Comparison of ENCODE assay signal across 24 mouse cellular contexts in the genomic region with DNA sequence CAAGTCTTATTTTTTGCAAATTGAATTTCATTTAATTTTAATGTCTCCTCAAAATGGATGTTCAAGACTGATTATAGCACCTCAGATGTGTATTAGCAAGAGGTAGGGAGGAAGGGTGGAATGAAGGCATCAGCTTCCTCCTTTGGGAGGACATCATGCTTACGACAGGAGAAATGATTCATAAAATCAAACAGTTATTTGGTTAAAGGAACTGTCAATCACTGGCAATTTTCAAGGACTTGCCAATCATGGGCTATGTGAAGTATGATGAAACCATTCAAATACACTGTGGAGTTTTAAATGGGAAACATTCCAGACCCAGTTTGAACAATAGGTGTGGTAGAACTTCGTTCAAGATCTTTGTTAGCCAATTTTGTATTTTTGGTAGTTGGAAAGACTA. TPM values are rescaled to one million over a fixed set of nuclear protein-coding genes. Genes with fewer than 3 reads are reported as not detected.
DNase-seq lines count a peak whose midpoint lies in the region; ATAC-seq and TF ChIP-seq lines count a peak whose summit lies in the region.
"Had no signal": no experiment of that assay in that cellular context is flagged by ENCODE, and none has a peak within 500 bp of the region (broad histone marks: within the 10 kb centered on the region; RNA-seq: fewer than 3 reads in every experiment).

No protein-coding gene starts in this region.

- no peak for TF ChIP-seq EP300 in liver, postnatal 0 days (IDR thresholded peaks at IDR 0.05; ENCODE audit: low read depth)

- intact Hi-C loops in left cerebral cortex, postnatal 25 days (cut with DNase I) = no loop called here

- H3K9me3 ChIP-seq in midbrain, embryonic 11.5 days (ENCODE audit: control insufficient read depth, low read length) = no peaks in the 10 kb centered on the region
- no peaks in the 10 kb centered on the region for H3K9me3 ChIP-seq in midbrain, embryonic 13.5 days
- no peaks in the 10 kb centered on the region for H3K9me3 ChIP-seq in liver, postnatal 0 days (ENCODE audit: low read length)
- H3K9me3 ChIP-seq: G1E had no signal

- ATAC-seq in midbrain, embryonic 11.5 days (ENCODE audit: low FRiP score) = no peak
- ATAC-seq in midbrain, embryonic 13.5 days = no peak
- ATAC-seq in granulocyte monocyte progenitor cell, adult 5-6 weeks (replicated peaks; ENCODE audit: poor library complexity, severe bottlenecking) = peak; percentile 54
- ATAC-seq in liver, postnatal 0 days = no peak
- ATAC-seq: activated CD4-positive, CD25-positive, alpha-beta regulatory T cell, adult 4 months; CD4-positive, CD25-positive, alpha-beta regulatory T cell, adult 4 months; Patski had no signal

- no peak overlapping the region for H3K4me2 ChIP-seq in midbrain, embryonic 11.5 days
- H3K4me2 ChIP-seq in midbrain, embryonic 13.5 days (replicated peaks) = no peak overlapping the region
- no peak overlapping the region for H3K4me2 ChIP-seq in liver, postnatal 0 days (ENCODE audit: low read depth, low read length)

- 78% methylated on average over 2 of the region's 2 CpGs for WGBS in midbrain, embryonic 11.5 days
- 83% methylated on average over 2 of the region's 2 CpGs for WGBS in midbrain, embryonic 13.5 days
- WGBS in liver, postnatal 0 days (ENCODE audit: insufficient replicate concordance) = 75% methylated on average over 2 of the region's 2 CpGs

- peak; percentile 23 for DNase-seq in heart, adult 11 months
- DNase-seq in heart, postnatal 4 days = no peak
- DNase-seq in midbrain, embryonic 11.5 days (ENCODE audit: low spot score, missing footprints) = peak; percentile 39
- peak; percentile 51 for DNase-seq in 416B (ENCODE audit: low read depth)
- no peak for DNase-seq in liver, postnatal 0 days
- no peak for DNase-seq in left cerebral cortex, postnatal 25 days (ENCODE audit: low spot score in 2 of 2)
- DNase-seq: adrenal gland, adult 2 months; adrenal gland, adult 8-10 months; adrenal gland, postnatal 10 days; adrenal gland, postnatal 14 days; adrenal gland, postnatal 25 days; adrenal gland, postnatal 36 days; B cell, adult 2 months; cerebellum, adult 11 months; cerebellum, adult 11-12 months; cerebellum, adult 18-20 months had no signal

- H3K27ac ChIP-seq in midbrain, embryonic 11.5 days (ENCODE audit: low read depth, low read length) = no peak overlapping the region
- no peak overlapping the region for H3K27ac ChIP-seq in midbrain, embryonic 13.5 days
- no peak overlapping the region for H3K27ac ChIP-seq in liver, postnatal 0 days (ENCODE audit: low read depth)

- no peak for TF ChIP-seq CTCF in liver, postnatal 0 days (IDR thresholded peaks at IDR 0.05; ENCODE audit: low read depth)

- no peaks in the 10 kb centered on the region for H3K36me3 ChIP-seq in midbrain, embryonic 11.5 days (ENCODE audit: control insufficient read depth, insufficient read depth, low read length)
- H3K36me3 ChIP-seq in midbrain, embryonic 13.5 days = no peaks in the 10 kb centered on the region
- no peaks in the 10 kb centered on the region for H3K36me3 ChIP-seq in liver, postnatal 0 days (replicated peaks; ENCODE audit: insufficient read depth, low read length)
- H3K36me3 ChIP-seq: G1E had no signal

- no peaks in the 10 kb centered on the region for H3K27me3 ChIP-seq in midbrain, embryonic 11.5 days (ENCODE audit: control insufficient read depth, insufficient read depth, low read length)
- H3K27me3 ChIP-seq in midbrain, embryonic 13.5 days = no peaks in the 10 kb centered on the region
- H3K27me3 ChIP-seq in liver, postnatal 0 days (ENCODE audit: insufficient read depth, low read length) = no peaks in the 10 kb centered on the region
- H3K27me3 ChIP-seq: CH12.LX had no signal

- no peak overlapping the region for H3K9ac ChIP-seq in midbrain, embryonic 11.5 days (ENCODE audit: low read length)
- H3K9ac ChIP-seq in midbrain, embryonic 13.5 days (replicated peaks) = no peak overlapping the region
- H3K9ac ChIP-seq in liver, postnatal 0 days (replicated peaks) = no peak overlapping the region

- H3K4me1 ChIP-seq in midbrain, embryonic 11.5 days (ENCODE audit: control insufficient read depth, insufficient read depth, low read length) = no peaks in the 10 kb centered on the region
- H3K4me1 ChIP-seq in midbrain, embryonic 13.5 days (replicated peaks) = no peaks in the 10 kb centered on the region
- 0 out of 2 replicates have a peak, but pooled peaks cover 3% of the 10 kb centered on the region for H3K4me1 ChIP-seq in liver, postnatal 0 days (ENCODE audit: insufficient read depth)

- no peak overlapping the region for H3K4me3 ChIP-seq in midbrain, embryonic 11.5 days (ENCODE audit: low read depth, low read length)
- no peak overlapping the region for H3K4me3 ChIP-seq in midbrain, embryonic 13.5 days (replicated peaks)
- H3K4me3 ChIP-seq in liver, postnatal 0 days (ENCODE audit: low read depth, low read length) = no peak overlapping the region

RNA-seq across cellular contexts. Expression of a gene that starts 45.4 kb away (rescaled TPM):
- under 1 TPM; 0.43 to 0.91 TPM for total RNA-seq in heart, postnatal 4 days (2021)
- polyA plus RNA-seq in midbrain, embryonic 11.5 days (2014; fragmentation: Nextera tagmentation; extraction: Ambion mirVana) = 8.5 and 9.1 TPM in 2 replicates
- polyA plus RNA-seq in midbrain, embryonic 13.5 days (2015; fragmentation: Nextera tagmentation; extraction: Ambion mirVana) = 3.0 and 3.1 TPM in 2 replicates
- total RNA-seq in granulocyte monocyte progenitor cell, adult 5-6 weeks (2014; fragmentation: Nextera tagmentation) = 711 and 754 TPM in 2 replicates
- 604 and 618 TPM in 2 replicates for total RNA-seq in granulocyte monocyte progenitor cell, adult 5-6 weeks (2017)
- polyA plus RNA-seq in liver, postnatal 0 days (2015; fragmentation: Nextera tagmentation; extraction: Ambion mirVana) = 10.0 and 11.1 TPM in 2 replicates
- total RNA-seq in left cerebral cortex, postnatal 25 days (2021) = under 1 TPM; 0.34 to 0.60 TPM
- total RNA-seq: adrenal gland, adult 18-20 months; adrenal gland, adult 8-10 months had no signal

Comparison
In these comparisons a context has a peak if more than half of its experiments do, and no peak if none do; other contexts are left out.
1. DNase-seq: peak in heart, adult 11 months (single experiment), midbrain, embryonic 11.5 days (single experiment) and 416B (single experiment); none in heart, postnatal 4 days (single experiment), liver, postnatal 0 days (single experiment) and left cerebral cortex, postnatal 25 days (0 of 2).
2. RNA of a gene that starts 45.4 kb away (total RNA-seq): 604 to 754 TPM in granulocyte monocyte progenitor cell, adult 5-6 weeks; 0.43 to 0.91 TPM in heart, postnatal 4 days and 0.34 to 0.60 TPM in left cerebral cortex, postnatal 25 days; every median in the first group is over 100 times any median in the second.